Mouse (Mus musculus) embryonic facial prominence, embryonic 15.5 days (tissue): Measurements from ENCODE around the gene Rbbp7. TPM values are rescaled to one million over a fixed set of nuclear protein-coding genes. Genes with fewer than 3 reads are reported as not detected.

Experiments used
- ATAC-seq: fragments of 200-750 bp; cut with Nextera tagmentation; 2 replicates; pipeline ENCODE4 v1.8.0; 2017; ENCODE audit warnings: low read depth, moderate TSS enrichment; ENCODE audit not compliant: insufficient number of reproducible peaks, low FRiP score, low TSS enrichment
- H3K27ac ChIP-seq: fragments of 300-500 bp; sonication (generic); replicated peaks from 2 replicates; pipeline ENCODE4 v1.5.1; 2015; ENCODE audit warnings: mild to moderate bottlenecking, inconsistent platforms
- H3K27me3 ChIP-seq: fragments of 300-500 bp; sonication (generic); 2 replicates; pipeline ENCODE4 v1.6.1; 2015; ENCODE audit warnings: inconsistent platforms
- H3K36me3 ChIP-seq: fragments of 300-500 bp; sonication (generic); 2 replicates; pipeline ENCODE4 v1.6.1; 2015; ENCODE audit warnings: mild to moderate bottlenecking, inconsistent platforms
- H3K4me1 ChIP-seq: fragments of 300-500 bp; sonication (generic); 2 replicates; pipeline ENCODE4 v1.6.1; 2015; ENCODE audit warnings: inconsistent platforms
- H3K4me2 ChIP-seq: fragments of 300-500 bp; sonication (generic); replicated peaks from 2 replicates; pipeline ENCODE4 v1.6.1; 2015; ENCODE audit warnings: mild to moderate bottlenecking, inconsistent platforms
- H3K4me3 ChIP-seq: fragments of 300-500 bp; sonication (generic); replicated peaks from 2 replicates; pipeline ENCODE4 v1.5.1; 2015; ENCODE audit warnings: mild to moderate bottlenecking, inconsistent platforms
- H3K9ac ChIP-seq: fragments of 300-500 bp; sonication (generic); 2 replicates; pipeline ENCODE4 v1.6.1; 2015; ENCODE audit warnings: inconsistent platforms
- H3K9me3 ChIP-seq: fragments of 300-500 bp; sonication (generic); replicated peaks from 2 replicates; pipeline ENCODE4 v1.6.1; 2016; ENCODE audit warnings: inconsistent platforms
- WGBS: fragments of 180-500 bp; shearing (Covaris S2); methylation state at CpG from one replicate; pipeline ENCODE4 v1.1.7; 2015; 5-methylcytosine and 5-hydroxymethylcytosine counted together
- polyA plus RNA-seq: library from polyadenylated mRNA; unstranded; fragments of >200 nt; fragmentation: Nextera tagmentation; extraction: Ambion mirVana; gene quantifications from 2 replicates; pipeline ENCODE4 v1.2.1, GENCODE M21; 2015

Rbbp7 gene
- 425 and 436 TPM in 2 replicates for polyA plus RNA-seq

DNA sequence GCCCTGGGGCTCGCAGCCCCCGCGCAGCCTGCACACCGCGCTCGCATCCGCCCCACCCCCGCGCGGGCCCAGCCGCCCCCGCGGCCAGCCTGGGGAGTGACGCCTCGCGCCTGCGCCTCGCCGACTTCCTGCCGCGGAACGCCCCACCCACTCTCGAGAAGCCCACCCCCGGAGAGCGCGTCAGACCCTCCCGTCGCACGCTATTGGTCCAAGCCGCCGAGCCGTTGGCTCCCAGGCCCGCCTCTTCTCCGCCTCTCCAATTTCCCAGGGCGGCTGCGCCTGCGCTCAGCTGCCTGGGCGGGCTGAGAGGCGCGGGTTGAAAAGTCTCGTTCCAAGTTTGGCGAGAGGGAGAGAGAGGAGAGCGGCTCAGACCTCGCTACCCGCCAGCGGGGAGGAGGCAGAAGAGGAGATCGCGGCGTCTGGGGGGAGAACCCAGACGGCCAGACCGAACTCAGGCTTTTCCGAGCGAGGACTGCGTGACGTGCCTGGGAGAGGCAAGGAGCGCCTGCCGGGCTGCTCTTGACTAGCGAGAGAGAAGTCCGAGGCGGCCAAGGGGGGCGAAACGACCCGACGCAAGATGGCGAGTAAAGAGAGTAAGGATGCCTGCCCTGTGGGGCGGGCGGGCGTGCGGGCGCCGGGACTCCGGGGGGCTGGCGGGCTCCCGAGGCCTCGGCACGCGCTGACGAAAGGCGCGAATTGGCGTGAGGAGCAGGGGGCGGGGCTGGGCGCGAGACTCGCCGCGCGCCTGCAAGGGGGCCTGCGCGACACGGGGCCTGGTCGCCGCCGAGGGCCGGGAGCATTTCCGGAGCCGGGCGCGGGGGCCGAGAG is at the start of gene Rbbp7:
Gene Rbbp7 (plus strand): TSS at position 288 of the 828 bp plus-strand sequence.
- H3K9me3 ChIP-seq, result no peaks in the 10 kb centered on the region
- WGBS, result 24% methylated on average over 53 of the region's 100 CpGs

DNA sequence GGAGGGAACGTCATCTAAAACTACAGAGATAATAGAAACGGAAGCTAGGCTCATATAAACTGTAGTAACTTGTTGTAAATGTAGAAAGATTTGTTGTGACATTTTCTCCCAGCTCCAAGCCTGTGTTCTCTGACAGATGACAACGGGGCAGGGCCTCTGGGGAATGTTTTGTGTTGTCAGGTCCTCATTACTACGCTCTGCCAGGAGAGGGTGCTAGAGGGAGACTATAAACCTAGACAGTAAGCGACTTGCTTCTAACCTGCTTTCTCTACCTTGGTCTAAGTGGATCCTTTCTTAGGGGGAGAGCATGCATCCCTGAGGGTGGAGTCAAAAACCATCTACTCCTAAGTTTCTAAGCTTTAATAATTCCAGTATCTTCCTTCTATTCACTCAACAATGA is 42.4 kb upstream of the Rbbp7 start:
- no peaks in the 10 kb centered on the region for H3K36me3 ChIP-seq
- no peak for ATAC-seq
- WGBS, result 36% methylated on average over 5 of the region's 5 CpGs

More for the DNA sequence above, at the start of gene Rbbp7:
- H3K27ac ChIP-seq, result peak within 1 kb of the TSS; percentile 97
- ATAC-seq, result peak; percentile 99
- H3K4me3 ChIP-seq, result peak within 1 kb of the TSS; percentile 66
- peak within 1 kb of the TSS; percentile 46 for H3K4me2 ChIP-seq
- H3K27me3 ChIP-seq, result no peaks in the 10 kb centered on the region
- no peaks in the 10 kb centered on the region for H3K36me3 ChIP-seq
- peak within 1 kb of the TSS; percentile 64 for H3K9ac ChIP-seq
- peaks cover 4% of the 10 kb centered on the region; the same call in 1 of the 2 replicates for H3K4me1 ChIP-seq

DNA sequence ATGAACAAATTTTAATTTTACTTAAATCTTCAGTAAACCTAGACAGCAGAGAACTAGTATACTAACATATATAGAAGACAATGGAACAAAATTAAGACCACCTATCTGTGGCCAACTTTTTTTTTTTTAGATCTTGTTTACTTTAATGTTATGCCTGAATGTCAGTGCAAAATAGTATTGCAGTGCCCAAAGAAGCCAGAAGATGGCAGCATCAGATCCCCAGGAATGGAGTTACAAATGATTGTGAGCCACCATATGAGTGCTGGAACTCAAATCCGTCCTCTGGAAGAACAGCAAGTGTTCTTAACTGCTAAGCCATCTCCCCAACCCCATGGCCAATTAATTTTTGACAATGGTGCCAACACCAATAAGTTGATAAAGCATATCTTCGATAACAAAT is 40.6 kb upstream of the Rbbp7 start:
- no peak for ATAC-seq
- Histone ChIP-seq H3K9ac (no peak overlapping the region), H3K9me3 (no peaks in the 10 kb centered on the region), H3K36me3 (no peaks in the 10 kb centered on the region), H3K27me3 (no peaks in the 10 kb centered on the region), H3K4me2 (no peak overlapping the region), H3K4me1 (no peaks in the 10 kb centered on the region), H3K27ac (no peak overlapping the region), H3K4me3 (no peak overlapping the region)
- 43% methylated on average over 2 of the region's 2 CpGs for WGBS

More for the DNA sequence above, 42.4 kb upstream of the Rbbp7 start:
- no peak overlapping the region for H3K27ac ChIP-seq
- H3K9me3 ChIP-seq, result no peaks in the 10 kb centered on the region
- H3K9ac ChIP-seq, result no peak overlapping the region
- no peak overlapping the region for H3K4me3 ChIP-seq
- no peaks in the 10 kb centered on the region for H3K4me1 ChIP-seq
- no peak overlapping the region for H3K4me2 ChIP-seq
- no peaks in the 10 kb centered on the region for H3K27me3 ChIP-seq

GRCm38 (mm10) chrX:162727367-162727777 is 32.8 kb upstream of the Rbbp7 start:
- Histone ChIP-seq H3K27ac (no peak overlapping the region), H3K27me3 (no peaks in the 10 kb centered on the region), H3K9me3 (no peaks in the 10 kb centered on the region), H3K4me3 (no peak overlapping the region), H3K4me2 (no peak overlapping the region), H3K4me1 (no peaks in the 10 kb centered on the region), H3K36me3 (no peaks in the 10 kb centered on the region), H3K9ac (no peak overlapping the region)
- 42% methylated on average over 13 of the region's 13 CpGs for WGBS
- ATAC-seq, result no peak

GRCm38 (mm10) chrX:162727795-162728194 is 32.4 kb upstream of the Rbbp7 start:
- WGBS, result 52% methylated on average over 9 of the region's 9 CpGs
- Histone ChIP-seq H3K27me3 (no peaks in the 10 kb centered on the region), H3K27ac (no peak overlapping the region), H3K9me3 (no peaks in the 10 kb centered on the region), H3K9ac (no peak overlapping the region), H3K4me3 (no peak overlapping the region), H3K4me2 (no peak overlapping the region), H3K4me1 (no peaks in the 10 kb centered on the region), H3K36me3 (no peaks in the 10 kb centered on the region)
- no peak for ATAC-seq

DNA sequence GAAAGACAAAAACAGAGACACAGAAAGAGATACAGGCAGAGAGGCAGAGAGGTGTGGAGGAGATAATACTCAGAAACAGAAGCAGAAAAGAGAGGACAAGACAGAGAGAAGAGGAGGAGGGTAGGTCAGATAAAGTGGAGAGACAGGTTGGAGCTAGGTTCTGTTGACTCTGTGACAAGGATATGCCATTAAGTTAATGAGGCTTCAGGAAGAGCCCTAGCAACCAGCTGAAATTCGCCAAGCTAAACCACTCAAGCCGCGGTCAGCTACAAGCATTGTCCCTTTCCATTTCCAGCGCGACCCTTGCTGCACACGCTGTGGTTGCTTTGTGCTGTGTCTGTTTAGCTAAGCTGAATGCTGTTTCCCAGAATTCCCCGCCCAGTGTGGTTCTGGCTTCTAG is 32.0 kb upstream of the Rbbp7 start:
- Histone ChIP-seq H3K36me3 (no peaks in the 10 kb centered on the region), H3K27me3 (no peaks in the 10 kb centered on the region), H3K4me3 (no peak overlapping the region), H3K27ac (no peak overlapping the region), H3K9me3 (no peaks in the 10 kb centered on the region), H3K9ac (no peak overlapping the region), H3K4me2 (no peak overlapping the region), H3K4me1 (no peaks in the 10 kb centered on the region)
- 48% methylated on average over 7 of the region's 7 CpGs for WGBS
- ATAC-seq, result no peak

- no peak overlapping the region for H3K9ac ChIP-seq
- H3K9me3 ChIP-seq, result no peaks in the 10 kb centered on the region
- ATAC-seq, result no peak
- H3K27ac ChIP-seq, result no peak overlapping the region
- H3K27me3 ChIP-seq, result no peaks in the 10 kb centered on the region
- H3K4me2 ChIP-seq, result no peak overlapping the region
- H3K4me1 ChIP-seq, result no peaks in the 10 kb centered on the region
- no peak overlapping the region for H3K4me3 ChIP-seq
- H3K36me3 ChIP-seq, result no peaks in the 10 kb centered on the region
- WGBS, result 89% methylated on average over 4 of the region's 4 CpGs
Observed at GRCm38 (mm10) chrX:162730031-162730430, 30.2 kb upstream of the Rbbp7 start.

- peak; percentile 88 for ATAC-seq
- no peak overlapping the region for H3K9ac ChIP-seq
- peak overlapping the region; percentile 51 for H3K4me2 ChIP-seq
- no peaks in the 10 kb centered on the region for H3K27me3 ChIP-seq
- no peaks in the 10 kb centered on the region for H3K36me3 ChIP-seq
- H3K9me3 ChIP-seq, result no peaks in the 10 kb centered on the region
- peak overlapping the region; percentile 91 for H3K27ac ChIP-seq
- WGBS, result 21% methylated on average over 25 of the region's 25 CpGs
- H3K4me3 ChIP-seq, result peak overlapping the region; percentile 48
- H3K4me1 ChIP-seq, result no peaks in the 10 kb centered on the region
Observed at GRCm38 (mm10) chrX:162734997-162735929, 24.9 kb upstream of the Rbbp7 start.

DNA sequence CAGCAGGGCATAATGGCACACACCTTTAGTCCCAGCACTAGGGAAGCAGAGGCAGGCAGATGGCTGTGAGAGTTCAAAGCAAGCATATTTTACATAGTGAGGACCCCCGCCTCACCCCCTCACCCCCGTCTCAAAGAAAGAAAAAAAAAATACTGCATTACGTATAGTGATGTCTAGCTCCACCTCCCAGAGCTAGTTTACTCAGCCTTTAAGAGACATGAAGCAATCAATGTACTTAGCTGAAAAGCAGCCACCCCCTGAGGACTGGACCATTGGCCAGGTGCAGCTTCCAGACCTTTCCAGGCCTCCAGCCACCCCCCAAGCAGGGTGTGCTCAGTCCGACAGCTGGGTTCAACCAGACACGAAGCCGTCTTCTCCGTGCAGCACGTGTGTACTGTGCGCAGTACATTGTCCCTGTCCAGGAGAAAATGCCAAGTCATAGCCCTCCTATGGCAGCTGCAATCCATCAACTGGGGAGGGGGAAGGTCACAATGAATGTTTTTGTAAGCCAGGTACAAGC is 24.0 kb upstream of the Rbbp7 start:
- Histone ChIP-seq H3K36me3 (no peaks in the 10 kb centered on the region), H3K4me1 (no peaks in the 10 kb centered on the region), H3K9me3 (no peaks in the 10 kb centered on the region), H3K4me2 (peak overlapping the region; percentile 51), H3K4me3 (peak overlapping the region; percentile 48), H3K27me3 (no peaks in the 10 kb centered on the region), H3K9ac (no peak overlapping the region), H3K27ac (peak overlapping the region; percentile 91)
- 32% methylated on average over 9 of the region's 9 CpGs for whole genome bisulfite sequencing
- peak; percentile 66 for ATAC-seq

- Histone ChIP-seq H3K36me3 (no peaks in the 10 kb centered on the region), H3K9ac (no peak overlapping the region), H3K4me2 (no peak overlapping the region), H3K4me1 (no peaks in the 10 kb centered on the region), H3K4me3 (no peak overlapping the region), H3K27ac (no peak overlapping the region), H3K27me3 (no peaks in the 10 kb centered on the region), H3K9me3 (no peaks in the 10 kb centered on the region)
- no peak for ATAC-seq
- 60% methylated on average over 9 of the region's 9 CpGs for WGBS
Observed at GRCm38 (mm10) chrX:162748696-162749420, 11.3 kb upstream of the Rbbp7 start.
